Mouse (Mus musculus) brain, embryonic 14.5 days (tissue): ENCODE data around the gene C5ar1.

Experiments used
- CTCF ChIP-seq: fragments of 200-500 bp; IDR thresholded peaks from 2 replicates; pipeline ENCODE4 v1.5.1; 2012; ENCODE audit warnings: inconsistent platforms, mild to moderate bottlenecking, moderate library complexity, borderline replicate concordance; ENCODE audit not compliant: insufficient read depth, insufficient read length; ENCODE audit errors: extremely low read depth
- POLR2A ChIP-seq: fragments of 200-500 bp; IDR thresholded peaks from 2 replicates; pipeline ENCODE4 v1.6.1; 2012; ENCODE audit warnings: mild to moderate bottlenecking, inconsistent platforms, borderline replicate concordance; ENCODE audit not compliant: poor library complexity, insufficient read depth, insufficient read length, severe bottlenecking; ENCODE audit errors: extremely low read depth

GRCm38 (mm10) chr7:16259110-16259590 lies at the start of gene C5ar1:
- no peak for TF ChIP-seq CTCF
- TF ChIP-seq POLR2A = no peak
